Mouse (Mus musculus): ENCODE data around the gene Wfdc2.

Gene Wfdc2

GRCm38 (mm10) chr2:164562391-164563188 lies at the start of gene Wfdc2:
Gene Wfdc2 (plus strand): TSS chr2:164562413.
- DNase-seq: no peak

DNA sequence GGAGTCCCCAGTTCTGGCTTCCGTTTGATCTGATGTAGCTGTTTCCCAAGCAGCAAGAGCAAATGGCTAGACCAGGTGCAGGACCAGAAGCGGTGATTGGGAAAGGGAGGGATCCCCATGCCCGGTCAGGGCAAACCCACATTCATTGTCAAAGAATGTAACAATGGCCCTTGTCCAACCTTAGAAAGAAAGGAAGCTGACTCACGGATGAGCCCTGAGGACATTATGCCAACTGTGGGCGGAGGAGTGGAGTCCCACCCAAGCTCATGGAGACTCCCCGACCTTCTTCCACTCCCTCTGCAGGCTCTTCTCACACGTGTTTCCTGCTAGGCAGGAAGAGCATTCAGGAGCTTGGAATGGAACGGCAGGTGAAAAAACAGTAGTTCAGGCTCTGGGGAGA lies 48.8 kb upstream of the Wfdc2 start:
- DNase-seq: no peak

- DNase-seq: no peak
Observed at GRCm38 (mm10) chr2:164514916-164515315, 47.3 kb upstream of the Wfdc2 start.

DNA sequence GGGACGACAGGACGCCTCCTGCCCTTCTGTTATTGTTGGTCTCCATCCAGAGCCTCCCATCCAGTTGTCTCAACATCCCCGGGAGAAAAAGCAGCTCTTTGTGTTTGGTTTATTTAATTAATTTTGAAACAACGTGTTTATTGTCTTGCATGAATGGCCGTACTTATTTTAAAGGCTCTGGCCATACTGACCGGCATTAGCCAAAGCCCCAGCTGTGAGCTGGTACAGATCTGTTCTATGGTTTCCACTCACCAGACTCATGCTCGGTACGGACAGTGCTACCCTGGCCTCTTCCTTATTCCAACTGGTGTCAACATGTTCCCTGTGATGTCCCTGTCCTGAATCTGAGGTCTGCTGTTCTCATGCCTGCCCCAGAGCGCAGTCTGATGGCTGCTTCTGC lies 46.3 kb upstream of the Wfdc2 start:
- DNase-seq: no peak

DNA sequence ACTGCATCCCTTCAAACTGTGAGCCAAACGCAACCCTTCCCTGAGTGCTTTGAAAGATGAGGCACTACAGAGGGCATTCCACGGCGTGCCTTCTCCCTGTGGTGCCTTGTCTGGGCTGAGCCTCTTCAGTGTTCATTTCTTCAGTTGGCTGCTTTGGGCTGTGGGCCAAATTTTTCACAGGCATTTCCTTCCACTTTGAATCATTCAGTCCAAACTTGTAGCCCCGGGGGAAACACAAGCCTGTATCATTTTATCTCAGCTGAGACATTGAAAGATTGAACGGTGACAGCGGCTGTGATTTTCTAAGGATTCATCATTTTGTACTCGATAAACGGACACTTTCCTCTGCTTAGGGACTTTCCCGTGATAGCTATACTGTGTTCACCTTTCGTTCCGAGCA lies 45.6 kb upstream of the Wfdc2 start:
- DNase-seq: no peak

DNA sequence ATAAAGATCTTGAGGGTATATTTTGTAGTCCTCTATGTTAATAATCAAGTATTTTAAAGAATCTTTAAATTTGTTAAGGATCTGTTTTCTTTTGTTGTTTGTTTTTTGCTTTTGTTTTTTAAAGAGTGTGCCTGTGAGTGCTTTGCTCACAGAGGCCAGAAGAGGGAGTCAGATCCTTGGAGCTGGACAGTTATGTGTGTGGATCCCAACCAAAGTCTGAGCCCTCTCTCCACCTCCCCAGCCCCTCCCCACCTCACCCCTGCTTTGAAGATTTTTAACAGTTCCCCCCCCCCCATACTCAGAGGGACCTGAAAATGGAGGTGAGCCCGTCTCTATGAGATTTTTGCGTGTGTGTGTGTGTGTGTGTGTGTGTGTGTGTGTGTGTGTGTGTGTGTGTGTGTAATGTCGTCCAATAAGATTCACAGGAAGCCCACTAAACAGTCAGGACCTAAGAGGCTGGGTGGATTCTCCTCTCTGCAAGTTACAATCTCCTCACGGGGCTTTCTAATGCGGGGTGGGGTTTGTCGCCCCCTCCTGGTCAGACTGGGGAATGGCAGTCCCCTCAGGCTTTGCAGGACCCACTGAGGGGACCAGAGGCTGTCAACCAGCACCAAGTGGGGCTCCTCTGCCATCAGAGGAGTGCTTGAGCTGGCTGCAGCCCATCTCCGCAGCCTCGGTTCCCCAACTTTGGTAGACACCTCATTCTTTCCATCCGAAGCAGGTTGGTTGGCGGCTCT lies 44.6 kb upstream of the Wfdc2 start:
- DNase-seq: no peak

DNA sequence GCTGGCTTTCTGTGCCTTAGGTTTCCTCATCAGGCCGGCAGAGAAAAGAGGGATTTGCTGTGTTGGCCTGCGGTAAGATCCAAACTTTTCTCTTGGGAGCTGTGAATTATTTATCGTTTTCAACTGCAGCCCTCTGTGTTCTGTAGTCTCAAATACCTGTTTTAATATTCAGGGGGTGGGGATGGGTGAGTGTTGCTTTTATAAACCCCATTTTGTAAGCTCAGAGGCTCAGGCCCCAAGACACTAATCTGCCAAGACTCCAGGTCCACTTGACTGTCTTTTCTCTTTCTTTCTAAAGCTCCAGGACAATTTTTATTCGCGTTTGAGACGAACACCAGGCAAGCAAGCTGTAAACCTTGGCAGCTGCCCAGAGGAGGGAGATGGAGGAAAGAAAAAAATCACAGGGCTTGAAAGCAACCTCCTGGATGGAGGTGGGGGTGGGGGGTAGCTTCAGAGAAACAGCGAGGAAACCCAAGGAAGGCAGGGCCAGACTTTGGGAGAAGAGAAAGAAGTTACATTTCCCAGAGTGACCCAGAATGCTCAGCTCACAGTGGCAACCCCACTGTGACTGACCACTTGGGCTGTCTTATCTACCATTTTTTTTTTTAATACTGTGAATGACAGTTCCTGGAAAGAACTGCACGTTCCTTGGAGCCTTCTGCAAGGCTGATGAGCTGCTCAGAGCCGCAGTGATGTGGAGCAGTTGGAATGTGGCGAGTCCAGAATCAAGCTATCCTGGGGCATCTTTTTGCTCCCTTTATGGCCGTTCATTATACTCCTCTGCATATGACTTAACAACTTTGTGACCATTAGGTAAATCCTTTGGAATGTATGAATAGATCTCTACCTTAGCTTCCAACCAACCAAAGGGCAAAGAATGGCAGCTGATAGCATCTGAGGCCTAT lies 43.7 kb upstream of the Wfdc2 start:
- peak; percentile 43 for DNase-seq

GRCm38 (mm10) chr2:164519171-164519526 lies 43.1 kb upstream of the Wfdc2 start:
- DNase-seq: no peak

- DNase-seq: no peak
Observed at GRCm38 (mm10) chr2:164520782-164521181, 41.4 kb upstream of the Wfdc2 start.

GRCm38 (mm10) chr2:164521841-164522240 lies 40.4 kb upstream of the Wfdc2 start:
- no peak for DNase-seq

GRCm38 (mm10) chr2:164522280-164522679 lies 39.9 kb upstream of the Wfdc2 start:
- no peak for DNase-seq

DNA sequence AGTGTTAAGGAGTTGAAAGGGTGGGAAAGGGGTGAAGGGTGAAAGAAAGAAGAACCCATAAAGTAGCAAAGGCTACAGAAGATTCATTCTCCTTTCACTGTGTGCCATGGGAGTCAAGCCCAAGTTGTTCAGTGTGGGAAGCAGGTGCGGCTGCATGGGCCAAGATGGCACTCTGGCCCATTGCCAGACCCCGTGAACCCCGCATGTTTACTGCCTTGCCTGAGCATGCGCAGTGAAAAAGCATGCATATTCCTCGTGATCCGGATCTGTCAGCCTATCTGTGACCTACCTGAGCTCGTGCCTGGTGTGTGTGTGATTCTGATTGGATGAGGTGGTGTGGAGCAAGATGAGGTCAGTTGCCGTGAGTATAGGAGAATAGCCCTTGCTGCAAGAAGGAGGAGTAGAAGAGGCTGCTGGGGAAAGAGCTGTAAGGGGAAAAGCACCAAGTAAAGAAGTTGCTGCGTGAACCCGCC lies 38.9 kb upstream of the Wfdc2 start:
- no peak for DNase-seq

DNA sequence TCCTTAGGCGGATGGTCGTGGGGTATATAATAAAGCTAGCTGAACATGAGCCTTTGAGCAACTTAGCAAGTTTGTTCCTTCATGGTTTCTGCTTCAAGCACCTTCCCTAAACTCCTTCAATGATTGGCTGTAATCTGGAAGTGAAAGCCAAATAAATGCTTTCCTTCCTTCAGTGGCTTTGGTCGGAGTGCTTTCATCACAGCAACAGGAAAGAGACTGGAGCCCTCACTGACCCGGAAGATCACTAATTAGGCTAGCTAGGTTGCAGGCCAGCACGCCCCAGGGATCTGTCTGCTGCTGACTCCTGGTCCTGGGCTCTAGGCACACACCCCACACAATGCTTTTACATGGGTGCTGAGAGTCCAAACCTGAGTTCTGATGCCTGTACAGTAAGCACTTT lies 33.7 kb upstream of the Wfdc2 start:
- no peak for DNase-seq

GRCm38 (mm10) chr2:164531169-164531568 lies 31.0 kb upstream of the Wfdc2 start:
- peak; percentile 78 for DNase-seq

- no peak for DNase-seq
Observed at GRCm38 (mm10) chr2:164534315-164534714, 27.9 kb upstream of the Wfdc2 start.

GRCm38 (mm10) chr2:164537003-164537402 lies 25.2 kb upstream of the Wfdc2 start:
- DNase-seq: no peak

- DNase-seq: no peak
Observed at GRCm38 (mm10) chr2:164540652-164541427, 21.4 kb upstream of the Wfdc2 start.

DNA sequence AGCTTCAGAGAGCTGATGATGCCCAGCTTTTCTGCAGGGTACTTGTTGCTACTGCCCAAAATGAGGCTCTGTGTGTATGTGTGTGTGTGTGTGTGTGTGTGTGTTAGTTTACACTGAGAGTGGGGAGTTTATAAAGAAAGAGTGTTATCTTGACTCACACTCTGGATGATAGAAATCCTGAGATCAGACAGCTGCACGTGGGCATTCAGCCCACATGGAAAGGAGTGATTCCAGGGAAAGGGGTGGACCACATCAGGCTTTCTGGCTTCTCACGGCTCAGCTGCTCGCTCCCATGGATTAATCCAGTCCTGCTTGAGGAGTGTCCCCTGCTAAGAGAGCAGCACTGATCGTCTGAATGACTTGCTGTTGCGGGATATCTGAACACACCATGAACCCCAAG lies 20.1 kb upstream of the Wfdc2 start:
- DNase-seq: no peak

DNA sequence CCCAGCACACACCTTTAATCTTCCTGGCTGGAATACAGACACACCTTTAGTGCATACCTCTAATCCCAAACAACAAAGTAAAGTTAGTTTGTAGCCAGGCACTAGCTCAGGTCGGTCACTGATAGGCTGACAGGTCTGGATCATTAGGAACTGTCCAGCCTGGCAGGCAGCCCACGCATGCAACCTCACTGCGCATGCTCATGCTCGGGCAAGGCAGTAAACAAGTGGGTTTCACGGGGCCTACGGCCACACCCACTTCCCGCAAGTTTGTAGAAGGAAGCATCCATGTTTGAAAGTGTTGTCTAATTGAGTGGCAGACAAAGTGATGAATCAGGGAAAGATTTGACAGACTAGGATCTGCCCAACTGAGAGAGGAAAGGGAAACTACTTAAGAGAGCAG lies 19.6 kb upstream of the Wfdc2 start:
- no peak for DNase-seq

DNA sequence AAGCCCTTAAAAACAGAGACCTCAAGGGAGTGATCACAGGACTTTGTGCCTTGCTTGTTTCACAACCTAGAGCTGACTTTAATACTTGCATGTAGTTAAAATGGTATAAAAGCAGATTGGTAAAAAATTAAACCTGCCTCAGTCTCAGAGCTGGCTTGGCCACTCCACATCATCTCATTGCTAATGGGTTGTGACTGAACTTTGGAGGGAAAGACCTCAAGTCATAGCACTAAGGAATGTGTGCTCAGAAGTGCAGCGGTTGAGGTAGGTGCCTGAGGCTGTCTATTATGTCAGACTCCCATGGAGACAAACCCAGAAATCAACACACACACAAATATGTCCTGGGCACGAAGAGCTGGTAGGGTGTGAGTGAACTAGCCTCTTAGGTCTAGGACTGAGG lies 18.5 kb upstream of the Wfdc2 start:
- no peak for DNase-seq

- DNase-seq: no peak
Observed at GRCm38 (mm10) chr2:164544454-164545097, 17.6 kb upstream of the Wfdc2 start.

DNA sequence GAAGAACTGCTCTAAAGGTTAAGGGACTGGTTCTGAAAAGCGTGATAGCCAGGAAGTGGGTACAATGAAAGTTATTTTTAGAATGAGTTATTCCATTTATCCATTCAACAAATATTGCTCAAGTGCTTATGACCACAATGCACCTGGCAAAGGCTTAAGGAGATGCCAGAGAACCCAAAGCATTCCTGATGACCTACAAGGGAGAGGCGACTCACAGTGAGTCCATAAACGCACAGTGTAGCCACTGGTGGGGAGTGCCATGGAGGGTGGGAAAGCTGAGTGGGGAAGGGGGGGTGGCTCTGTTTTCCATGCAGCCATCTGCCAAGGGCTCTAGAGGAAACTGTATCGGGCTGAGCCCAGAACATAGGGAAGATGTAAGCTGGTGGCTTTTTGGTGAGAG lies 12.9 kb upstream of the Wfdc2 start:
- DNase-seq: no peak

Data from right cerebral cortex, postnatal 4 days (tissue).